Mouse (Mus musculus) heart, embryonic 11.5 days (tissue): ENCODE results near the gene Krt20. TPM values are rescaled to one million over a fixed set of nuclear protein-coding genes. Genes with fewer than 3 reads are reported as not detected.

Source experiments
- ATAC-seq: fragments of 200-750 bp; cut with Nextera tagmentation; replicated peaks from 2 replicates; pipeline ENCODE4 v1.8.0; 2017; ENCODE audit warnings: moderate library complexity; ENCODE audit not compliant: insufficient number of reproducible peaks, low FRiP score, low TSS enrichment
- H3K27ac ChIP-seq: fragments of 300-500 bp; sonication (generic); 2 replicates; pipeline ENCODE4 v1.5.1; 2014; ENCODE audit warnings: mild to moderate bottlenecking, low read depth, low read length
- H3K27me3 ChIP-seq: fragments of 300-500 bp; sonication (generic); 2 replicates; pipeline ENCODE4 v1.6.1; 2014; ENCODE audit warnings: mild to moderate bottlenecking, low read length, mixed read lengths; ENCODE audit not compliant: control insufficient read depth, insufficient read depth
- H3K36me3 ChIP-seq: fragments of 300-500 bp; sonication (generic); 2 replicates; pipeline ENCODE4 v1.6.1; 2014; ENCODE audit warnings: mild to moderate bottlenecking, low read length, moderate library complexity, mixed read lengths; ENCODE audit not compliant: control insufficient read depth, insufficient read depth
- H3K4me1 ChIP-seq: fragments of 300-500 bp; sonication (generic); 2 replicates; pipeline ENCODE4 v1.6.1; 2014; ENCODE audit warnings: low read length; ENCODE audit not compliant: control insufficient read depth, insufficient read depth
- H3K4me2 ChIP-seq: fragments of 300-500 bp; sonication (generic); 2 replicates; pipeline ENCODE4 v1.6.1; 2014; ENCODE audit warnings: mild to moderate bottlenecking, moderate library complexity
- H3K4me3 ChIP-seq: fragments of 300-500 bp; sonication (generic); 2 replicates; pipeline ENCODE4 v1.5.1; 2014; ENCODE audit warnings: low read depth, low read length
- H3K9ac ChIP-seq: fragments of 300-500 bp; sonication (generic); 2 replicates; pipeline ENCODE4 v1.6.1; 2014; ENCODE audit warnings: mild to moderate bottlenecking, low read depth, low read length, moderate library complexity
- H3K9me3 ChIP-seq: fragments of 300-500 bp; sonication (generic); replicated peaks from 2 replicates; pipeline ENCODE4 v1.6.1; 2016; ENCODE audit warnings: low read length; ENCODE audit not compliant: control insufficient read depth
- WGBS: fragments of 180-500 bp; shearing (Covaris S2); extraction: QIAGEN DNeasy Blood & Tissue Kit; methylation state at CpG from one replicate; pipeline ENCODE4 v1.1.7; 2014; ENCODE audit not compliant: insufficient replicate concordance; 5-methylcytosine and 5-hydroxymethylcytosine counted together
- polyA plus RNA-seq: library from polyadenylated mRNA; unstranded; fragments of >200 nt; fragmentation: Nextera tagmentation; extraction: Ambion mirVana; gene quantifications from 2 replicates; pipeline ENCODE4 v1.2.1, GENCODE M21; 2014

The Krt20 gene
- polyA plus RNA-seq, 1 experiment from 2014 or later, result 3.7 TPM

- Histone ChIP-seq H3K27me3 (peaks cover 9% of the 10 kb centered on the region; the same call in 1 of the 2 replicates), H3K4me3 (peak overlapping the region; percentile 66), H3K9me3 (no peaks in the 10 kb centered on the region), H3K4me1 (no peaks in the 10 kb centered on the region), H3K36me3 (no peaks in the 10 kb centered on the region), H3K27ac (peak overlapping the region; percentile 95), H3K4me2 (peak overlapping the region; percentile 74), H3K9ac (peak overlapping the region; percentile 84)
- 3% methylated on average over 64 of the region's 71 CpGs for WGBS
- ATAC-seq, result peak; percentile 78
These were observed 51.9 kb downstream of the Krt20 start for GRCm38 (mm10) chr11:99385813-99386721.

GRCm38 (mm10) chr11:99379568-99379967 is 58.4 kb downstream of the Krt20 start:
- ATAC-seq, result no peak
- no peaks in the 10 kb centered on the region for H3K36me3 ChIP-seq
- no peak overlapping the region for H3K27ac ChIP-seq
- H3K4me2 ChIP-seq, result no peak overlapping the region
- 21% methylated on average over 5 of the region's 5 CpGs for WGBS
- H3K4me3 ChIP-seq, result no peak overlapping the region
- H3K27me3 ChIP-seq, result peaks cover 9% of the 10 kb centered on the region
- H3K9me3 ChIP-seq, result no peaks in the 10 kb centered on the region
- no peaks in the 10 kb centered on the region for H3K4me1 ChIP-seq
- H3K9ac ChIP-seq, result no peak overlapping the region

Other genes with a start within 250 kb of the Krt20 start
- 125 and 130 TPM in 2 replicates for gene Smarce1, start 207.1 kb downstream of the Krt20 start, polyA plus RNA-seq
- gene Krt222, start 194.1 kb downstream of the Krt20 start, polyA plus RNA-seq, result 1.2 TPM in 2 replicates
- gene Krt24, start 152.9 kb downstream of the Krt20 start, polyA plus RNA-seq, result not detected in 2 replicates
- not detected in 2 replicates for gene Krt25, start 115.2 kb downstream of the Krt20 start, polyA plus RNA-seq
- gene Krt26, start 100.2 kb downstream of the Krt20 start, polyA plus RNA-seq, result not detected in 2 replicates
- gene Krt27, start 87.0 kb downstream of the Krt20 start, polyA plus RNA-seq, result not detected in 2 replicates
- gene Krt28, start 63.2 kb downstream of the Krt20 start, polyA plus RNA-seq, result 0.16 TPM in 1 of 2 replicates, not detected in the other
- 12.9 and 14.9 TPM in 2 replicates for gene Krt10, start 48.8 kb downstream of the Krt20 start, polyA plus RNA-seq
- gene Krt12, start 15.9 kb downstream of the Krt20 start, polyA plus RNA-seq, result not detected in 2 replicates
- gene Krt23, start 55.0 kb upstream of the Krt20 start, polyA plus RNA-seq, result 0.43 and 0.51 TPM in 2 replicates
- gene Krt39, start 83.2 kb upstream of the Krt20 start, polyA plus RNA-seq, result not detected in 2 replicates
- gene Krt40, start 105.0 kb upstream of the Krt20 start, polyA plus RNA-seq, result not detected in 2 replicates
- gene Krtap3-3, start 112.7 kb upstream of the Krt20 start, polyA plus RNA-seq, result not detected in 2 replicates
- not detected in 2 replicates for gene Krtap3-2, start 118.7 kb upstream of the Krt20 start, polyA plus RNA-seq
- not detected in 2 replicates for gene Gm11939, start 121.3 kb upstream of the Krt20 start, polyA plus RNA-seq
- not detected in 2 replicates for gene Krtap3-1, start 128.5 kb upstream of the Krt20 start, polyA plus RNA-seq
- gene Krtap1-5, start 142.9 kb upstream of the Krt20 start, polyA plus RNA-seq, result not detected in 2 replicates
- gene Krtap1-4, start 145.5 kb upstream of the Krt20 start, polyA plus RNA-seq, result not detected in 2 replicates
- gene Krtap1-3, start 153.2 kb upstream of the Krt20 start, polyA plus RNA-seq, result not detected in 2 replicates
- gene Krtap9-3, start 160.0 kb upstream of the Krt20 start, polyA plus RNA-seq, result not detected in 2 replicates
- not detected in 2 replicates for gene Gm11938, start 165.2 kb upstream of the Krt20 start, polyA plus RNA-seq
- not detected in 2 replicates for gene Gm11937, start 172.0 kb upstream of the Krt20 start, polyA plus RNA-seq
- gene Krtap2-4, start 176.7 kb upstream of the Krt20 start, polyA plus RNA-seq, result not detected in 2 replicates
- gene Gm11562, start 182.3 kb upstream of the Krt20 start, polyA plus RNA-seq, result not detected in 2 replicates
- not detected in 2 replicates for gene Krtap4-1, start 190.1 kb upstream of the Krt20 start, polyA plus RNA-seq
- gene Krtap4-2, start 196.9 kb upstream of the Krt20 start, polyA plus RNA-seq, result not detected in 2 replicates
- gene Krtap4-7, start 205.9 kb upstream of the Krt20 start, polyA plus RNA-seq, result not detected in 2 replicates
- gene Gm11555, start 212.1 kb upstream of the Krt20 start, polyA plus RNA-seq, result not detected in 2 replicates
- gene Gm11563, start 220.8 kb upstream of the Krt20 start, polyA plus RNA-seq, result not detected in 2 replicates
- gene Krtap4-6, start 227.8 kb upstream of the Krt20 start, polyA plus RNA-seq, result not detected in 2 replicates